Mouse (Mus musculus) MEL (cell line): ENCODE measurements around the gene Serpinb6a. TPM values are rescaled to one million over a fixed set of nuclear protein-coding genes. Genes with fewer than 3 reads are reported as not detected.

Experiments used
- DNase-seq: peaks from one replicate; pipeline ENCODE4 v3.0.0; 2011; ENCODE audit warnings: low read depth, low spot score
- H3K27ac ChIP-seq: 2 replicates; pipeline ENCODE4 v1.5.1; 2012; ENCODE audit warnings: low read depth, mild to moderate bottlenecking, control low read depth, low read length, moderate library complexity; ENCODE audit not compliant: control insufficient read depth
- H3K27me3 ChIP-seq, 2 experiments: fragments of 150-350 bp in 1 of 2; sonication (generic) in 1 of 2; 2 replicates each; pipeline ENCODE4 v1.6.1; 2012; ENCODE audit warnings: low read length in 2 of 2, mild to moderate bottlenecking in 2 of 2, improper control_type of control experiment in 1 of 2, moderate library complexity in 1 of 2; ENCODE audit not compliant: insufficient read depth in 2 of 2, control insufficient read depth in 1 of 2
- H3K36me3 ChIP-seq, 2 experiments: 2 replicates each; pipeline ENCODE4 v1.6.1; 2012 to 2014; ENCODE audit warnings: low read length in 2 of 2, improper control_type of control experiment in 1 of 2, inconsistent platforms in 1 of 2, mild to moderate bottlenecking in 1 of 2; ENCODE audit not compliant: insufficient read depth in 2 of 2, control insufficient read depth in 1 of 2
- H3K4me1 ChIP-seq, 2 experiments: fragments of 150-350 bp in 1 of 2; sonication (generic) in 1 of 2; 2 replicates each; pipeline ENCODE4 v1.6.1; 2012; ENCODE audit warnings: low read length in 2 of 2, improper control_type of control experiment in 1 of 2, mild to moderate bottlenecking in 1 of 2; ENCODE audit not compliant: insufficient read depth in 2 of 2, control insufficient read depth in 1 of 2
- H3K4me3 ChIP-seq, 2 experiments: fragments of 150-350 bp in 1 of 2; sonication (generic) in 1 of 2; 2 replicates each; pipeline ENCODE4 v1.5.1; 2012; ENCODE audit warnings: low read depth in 2 of 2, low read length in 2 of 2, mild to moderate bottlenecking in 2 of 2, moderate library complexity in 2 of 2, control low read depth in 1 of 2, improper control_type of control experiment in 1 of 2; ENCODE audit not compliant: control insufficient read depth in 1 of 2, insufficient read depth in 1 of 2
- H3K79me2 ChIP-seq: 2 replicates; pipeline ENCODE4 v1.6.1; 2012; ENCODE audit warnings: mild to moderate bottlenecking, low read length, moderate library complexity; ENCODE audit not compliant: control insufficient read depth, poor library complexity, insufficient read depth
- H3K9ac ChIP-seq: 2 replicates; pipeline ENCODE4 v1.6.1; 2012; ENCODE audit warnings: low read depth, mild to moderate bottlenecking, control low read depth, low read length, moderate library complexity; ENCODE audit not compliant: control insufficient read depth, poor library complexity, severe bottlenecking
- H3K9me3 ChIP-seq: fragments of 150-350 bp; sonication (generic); replicated peaks from 2 replicates; pipeline ENCODE4 v1.6.1; 2012; ENCODE audit warnings: mild to moderate bottlenecking, low read length, improper control_type of control experiment, moderate library complexity; ENCODE audit not compliant: insufficient read depth
- CHD1 ChIP-seq: IDR thresholded peaks from 2 replicates; pipeline ENCODE4 v1.6.1; 2012; ENCODE audit warnings: low read depth, mild to moderate bottlenecking, inconsistent platforms, low read length, improper control_type of control experiment
- EP300 ChIP-seq, 2 experiments: IDR thresholded peaks; 2 replicates each; pipeline ENCODE4 v1.6.1; 2011; ENCODE audit warnings: improper control_type of control experiment in 2 of 2, low read length in 2 of 2, low read depth in 1 of 2, mild to moderate bottlenecking in 1 of 2
- ETS1 ChIP-seq: IDR thresholded peaks from 2 replicates; pipeline ENCODE4 v1.6.1; 2012; ENCODE audit warnings: low read depth, mild to moderate bottlenecking, inconsistent platforms, low read length, improper control_type of control experiment, moderate library complexity
- HCFC1 ChIP-seq: IDR thresholded peaks from 2 replicates; pipeline ENCODE4 v1.6.1; 2012; ENCODE audit warnings: low read depth, mild to moderate bottlenecking, inconsistent platforms, low read length, improper control_type of control experiment, moderate library complexity
- MAX ChIP-seq: IDR thresholded peaks from 2 replicates; pipeline ENCODE4 v1.6.1; 2011; ENCODE audit warnings: low read length, improper control_type of control experiment
- MEF2A ChIP-seq: IDR thresholded peaks from 2 replicates; pipeline ENCODE4 v1.6.1; 2014; ENCODE audit warnings: low read depth, mild to moderate bottlenecking, inconsistent platforms, low read length, improper control_type of control experiment; ENCODE audit not compliant: poor library complexity, insufficient replicate concordance, severe bottlenecking; ENCODE audit errors: extremely low read depth
- MXI1 ChIP-seq: IDR thresholded peaks from 2 replicates; pipeline ENCODE4 v1.6.1; 2011; ENCODE audit warnings: mild to moderate bottlenecking, low read depth, low read length, improper control_type of control experiment
- NELFE ChIP-seq: IDR thresholded peaks from 2 replicates; pipeline ENCODE4 v1.6.1; 2011; ENCODE audit warnings: low read depth, low read length, improper control_type of control experiment
- NRF1 ChIP-seq: IDR thresholded peaks from 2 replicates; pipeline ENCODE4 v1.6.1; 2014; ENCODE audit warnings: low read depth, mild to moderate bottlenecking, inconsistent platforms, low read length, improper control_type of control experiment, moderate library complexity; ENCODE audit not compliant: poor library complexity, insufficient read depth, severe bottlenecking
- POLR2A ChIP-seq, 2 experiments: IDR thresholded peaks; 2 replicates each; pipeline ENCODE4 v1.6.1; 2011 to 2012; ENCODE audit warnings: low read length in 2 of 2, mild to moderate bottlenecking in 2 of 2, control low read depth in 1 of 2, improper control_type of control experiment in 1 of 2, low read depth in 1 of 2, moderate library complexity in 1 of 2; ENCODE audit not compliant: control insufficient read depth in 1 of 2, insufficient read depth in 1 of 2, poor library complexity in 1 of 2
- SIN3A ChIP-seq: IDR thresholded peaks from 2 replicates; pipeline ENCODE4 v1.6.1; 2012; ENCODE audit warnings: low read length, improper control_type of control experiment, inconsistent platforms
- TBP ChIP-seq: IDR thresholded peaks from 2 replicates; pipeline ENCODE4 v1.8.0; 2011; ENCODE audit warnings: low read depth, low read length, improper control_type of control experiment
- TCF12 ChIP-seq: IDR thresholded peaks from 2 replicates; pipeline ENCODE4 v1.6.1; 2014; ENCODE audit warnings: low read depth, mild to moderate bottlenecking, inconsistent platforms, low read length, improper control_type of control experiment, moderate library complexity
- USF2 ChIP-seq, 2 experiments: IDR thresholded peaks; 2 replicates each; pipeline ENCODE4 v1.6.1; 2011 to 2012; ENCODE audit warnings: improper control_type of control experiment in 2 of 2, low read length in 2 of 2, borderline replicate concordance in 1 of 2, inconsistent platforms in 1 of 2, low read depth in 1 of 2, mild to moderate bottlenecking in 1 of 2; ENCODE audit not compliant: insufficient read depth in 1 of 2
- ZNF384 ChIP-seq: IDR thresholded peaks from 2 replicates; pipeline ENCODE4 v1.6.1; 2012; ENCODE audit warnings: low read depth, mild to moderate bottlenecking, inconsistent platforms, low read length, improper control_type of control experiment
- polyA plus RNA-seq, 2 experiments: library from polyadenylated mRNA; stranded (reverse) in 1 of 2; unstranded in 1 of 2; fragments of >175 nt in 1 of 2; fragments of >200 nt in 1 of 2; gene quantifications; 2 replicates each; pipeline versions ENCODE4 v1.2.1 to v1.2.4; 2012; ENCODE audit warnings: low replicate concordance in 2 of 2, low read depth in 1 of 2; ENCODE audit not compliant: insufficient read length in 2 of 2, insufficient read depth in 1 of 2, missing spikeins in 1 of 2
- total RNA-seq: library from RNA; depleted of rRNA; stranded (reverse); fragments of 300-350 nt; gene quantifications from 2 replicates; pipeline ENCODE4 v1.2.3, GENCODE M21; 2012

The Serpinb6a gene
- total and polyA plus RNA-seq, 3 experiments, result 61.6 to 65.1 TPM; not detected in 1

DNA sequence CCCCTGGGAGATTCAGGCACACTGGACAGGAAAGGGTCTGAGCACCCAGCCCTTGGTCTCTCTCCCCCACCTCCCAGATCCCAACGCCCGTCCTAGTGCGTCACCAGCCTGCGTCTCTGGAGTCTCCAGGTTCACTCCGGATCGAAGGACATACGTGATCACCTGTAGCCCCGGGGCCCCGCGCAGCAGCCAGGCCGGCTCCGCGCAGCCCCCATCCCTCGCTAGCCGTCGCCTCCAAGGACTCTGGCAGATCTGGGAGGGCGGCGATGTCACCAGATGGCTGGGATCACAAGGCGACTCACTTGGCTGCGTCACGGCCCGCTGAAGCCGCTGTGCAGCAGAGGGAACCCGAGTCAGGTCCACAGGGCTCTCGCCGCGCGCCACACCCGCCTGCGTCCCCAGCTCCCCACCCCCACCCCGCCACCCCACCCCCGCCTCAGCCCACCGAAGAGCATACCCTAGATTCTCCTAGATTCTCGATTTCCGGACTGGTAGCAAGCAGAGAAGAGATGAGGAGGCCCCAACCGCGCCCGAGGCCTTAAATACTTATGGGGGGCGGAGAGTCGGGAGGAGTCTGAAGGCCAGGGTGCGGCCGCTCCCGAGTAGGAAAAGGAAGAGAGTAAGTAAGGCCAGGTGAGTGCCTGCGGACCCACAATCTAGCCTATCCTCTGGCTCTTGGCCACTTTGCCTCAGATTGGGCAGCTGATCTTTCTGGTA lies 67.0 kb downstream of the Serpinb6a start:
- H3K4me3 ChIP-seq, result peak overlapping the region; percentile 82 to 96
- H3K9ac ChIP-seq, result peak overlapping the region; percentile 81
- H3K79me2 ChIP-seq, result peaks cover 2% of the 10 kb centered on the region; the same call in 1 of the 2 replicates
- peaks cover 0 to 6% of the 10 kb centered on the region in 2 experiments; a peak in 2 of 4 replicates for H3K36me3 ChIP-seq
- peaks cover 0 to 4% of the 10 kb centered on the region in 2 experiments; a peak in 2 of 4 replicates for H3K4me1 ChIP-seq
- no peaks in the 10 kb centered on the region for H3K27me3 ChIP-seq
- peak; percentile 82 for DNase-seq
- peak; percentile 41 for TF ChIP-seq NELFE
- TF ChIP-seq POLR2A (IDR thresholded peaks at IDR 0.05; ENCODE audit: control insufficient read depth in 1 of 2, insufficient read depth in 1 of 2, low read depth in 1 of 2, low read length in 2 of 2, poor library complexity in 1 of 2), result peak; percentile 42 to 53; a peak in 1 of 4 replicates
- TF ChIP-seq ZNF384, result no peak
- TF ChIP-seq MXI1, result 0 out of 2 replicates have a peak, but pooled peaks have one; percentile 11
- peak; percentile 32; the same call in 1 of the 2 replicates for TF ChIP-seq HCFC1
- no peak for TF ChIP-seq ETS1
- TF ChIP-seq NRF1, result no peak
- TF ChIP-seq TBP, result peak; percentile 79
- H3K27ac ChIP-seq, result peak overlapping the region; percentile 54; the same call in 1 of the 2 replicates
- H3K9me3 ChIP-seq, result no peaks in the 10 kb centered on the region

GRCm38 (mm10) chr13:33934743-33935142 lies 67.9 kb downstream of the Serpinb6a start:
- peak overlapping the region; percentile 54 for H3K27ac ChIP-seq
- TF ChIP-seq NRF1 (no peak), CHD1 (no peak), MAX (no peak), TCF12 (0 out of 2 replicates have a peak, but pooled peaks have one; percentile 7), USF2 (IDR thresholded peaks at IDR 0.05; ENCODE audit: borderline replicate concordance in 1 of 2, insufficient read depth in 1 of 2, low read depth in 1 of 2, low read length in 2 of 2) (no peak), EP300 (IDR thresholded peaks at IDR 0.05; ENCODE audit: low read depth in 1 of 2, low read length in 2 of 2) (0 out of 4 replicates have a peak, but pooled peaks of 1 of the 2 experiments have one; percentile 31), SIN3A (no peak), ETS1 (peak; percentile 36; the same call in 1 of the 2 replicates), MEF2A (no peak)
- TF ChIP-seq, all 39 proteins: peak for 3
- peaks cover 0 to 4% of the 10 kb centered on the region in 2 experiments; a peak in 2 of 4 replicates for H3K4me1 ChIP-seq
- no peaks in the 10 kb centered on the region for H3K9me3 ChIP-seq
- peak; percentile 62 for DNase-seq
- no peaks in the 10 kb centered on the region for H3K27me3 ChIP-seq
- peaks cover 0 to 6% of the 10 kb centered on the region in 2 experiments; a peak in 2 of 4 replicates for H3K36me3 ChIP-seq
- H3K79me2 ChIP-seq, result peaks cover 2% of the 10 kb centered on the region; the same call in 1 of the 2 replicates
- peak overlapping the region; percentile 82 to 96 for H3K4me3 ChIP-seq
- peak overlapping the region; percentile 81 for H3K9ac ChIP-seq
